Mouse (Mus musculus): ENCODE data around the gene Sdk1. TPM values are rescaled to one million over a fixed set of nuclear protein-coding genes. Genes with fewer than 3 reads are reported as not detected.
A peak's percentile ranks its signal among the peaks of the same experiment; 100 is the strongest.

Sdk1 gene
- total RNA-seq, 2 experiments from 2014 or later: 6.2 to 6.3 TPM

DNA sequence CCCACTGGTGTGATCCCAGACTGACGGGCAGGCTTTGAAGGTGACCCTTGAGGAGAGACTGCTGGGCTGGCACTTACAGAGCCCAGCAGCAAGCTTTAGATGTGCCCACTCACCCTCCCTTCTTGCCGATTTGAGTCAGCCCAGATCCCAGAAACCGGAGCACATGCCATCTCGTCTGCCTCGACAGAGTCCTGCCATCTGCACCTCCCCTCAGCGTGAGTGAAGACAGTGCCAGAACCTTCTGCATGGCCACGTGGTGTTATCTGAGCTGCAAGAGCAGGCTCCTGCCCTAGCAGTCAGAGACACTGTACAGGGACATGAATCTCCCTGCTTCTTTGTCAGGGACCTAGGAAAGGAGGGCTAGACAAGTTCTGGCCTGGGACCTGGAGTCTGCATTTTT is 898.7 kb downstream of the Sdk1 start:
- peak; percentile 55 to 75 for DNase-seq

DNA sequence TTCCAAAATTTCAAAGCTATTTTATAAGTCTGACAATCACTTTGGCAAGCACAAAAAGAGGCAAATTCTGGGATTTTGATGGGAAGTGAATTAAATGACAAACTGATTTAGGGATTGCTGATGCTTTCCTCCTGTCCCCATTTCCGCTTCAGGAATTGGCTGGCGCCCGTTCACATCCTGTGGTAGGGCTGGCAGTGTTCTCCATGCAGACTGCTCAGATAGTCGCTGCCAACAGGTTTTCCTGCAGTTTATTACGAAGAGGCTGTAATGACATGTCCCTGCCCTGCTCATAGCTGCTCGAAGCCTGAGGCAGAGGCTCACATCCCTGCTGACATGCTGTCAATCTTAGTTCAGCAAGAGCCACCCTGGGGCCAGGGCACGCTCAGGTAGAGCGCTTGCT is 908.3 kb downstream of the Sdk1 start:
- DNase-seq: peak; percentile 16 to 20

DNA sequence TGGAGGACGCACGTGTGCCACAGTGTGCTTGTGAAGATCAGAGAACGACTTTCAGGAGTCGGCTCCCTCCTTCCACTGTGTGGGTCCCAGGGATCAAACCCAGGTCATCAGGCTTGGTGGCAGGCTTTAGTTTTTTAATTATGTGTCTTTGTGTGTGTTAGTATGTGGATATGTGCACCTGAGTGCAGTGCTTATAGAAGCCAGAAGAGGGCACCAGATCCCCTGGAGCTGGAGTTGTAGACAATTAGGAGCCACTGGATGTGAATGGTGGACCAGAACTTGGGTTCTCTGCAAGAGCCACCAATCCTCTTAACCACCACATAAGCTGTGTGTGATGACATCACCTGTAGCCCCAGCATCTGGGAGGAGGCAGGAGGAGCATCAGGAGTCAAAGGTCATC is 909.5 kb downstream of the Sdk1 start:
- DNase-seq: no peak

DNA sequence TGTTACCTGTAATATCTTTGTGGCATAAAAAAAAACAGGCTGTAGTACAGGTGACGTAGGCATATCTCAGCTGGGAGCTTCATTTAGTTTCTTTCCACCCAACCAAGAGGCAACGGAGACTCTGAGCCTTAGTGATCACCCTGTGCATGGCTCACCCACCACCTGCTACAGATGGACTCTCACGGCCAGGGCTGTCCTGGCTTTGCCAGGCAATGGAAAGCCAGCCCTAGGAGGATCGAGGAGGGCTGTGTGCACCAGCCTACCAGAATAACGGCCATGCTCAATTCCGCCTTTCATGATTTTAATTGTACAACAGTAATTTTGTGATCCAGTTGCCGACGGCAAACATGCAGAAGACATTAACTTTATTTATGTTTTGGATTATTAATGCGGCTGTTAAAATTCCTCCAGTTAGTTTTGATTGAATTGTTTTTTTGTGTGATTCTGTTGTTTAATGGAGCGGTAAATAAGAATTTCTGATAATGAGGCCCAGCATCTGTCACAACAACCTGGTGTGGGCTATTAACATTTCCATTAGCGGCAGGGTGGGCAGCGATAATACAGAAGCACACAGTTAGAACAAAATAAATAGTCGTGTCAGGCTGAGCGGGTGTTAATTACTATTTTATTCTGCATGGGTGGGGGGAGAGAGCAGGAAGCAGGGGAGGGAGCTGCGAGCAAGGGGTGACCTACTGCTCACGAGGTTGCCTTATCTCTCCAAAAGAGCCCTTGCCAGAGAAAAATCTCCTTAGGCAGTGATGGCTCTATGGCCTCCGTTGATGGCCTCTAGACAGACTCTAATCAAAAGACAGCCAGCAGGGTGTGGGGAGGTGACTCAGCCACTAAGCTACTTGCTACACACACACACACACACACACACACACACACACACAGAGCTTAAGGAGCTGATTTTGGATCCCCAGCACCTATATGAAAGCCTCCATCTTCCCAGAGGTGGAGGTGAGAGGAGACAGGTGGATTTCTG is 915.9 kb downstream of the Sdk1 start:
- no peak for DNase-seq

DNA sequence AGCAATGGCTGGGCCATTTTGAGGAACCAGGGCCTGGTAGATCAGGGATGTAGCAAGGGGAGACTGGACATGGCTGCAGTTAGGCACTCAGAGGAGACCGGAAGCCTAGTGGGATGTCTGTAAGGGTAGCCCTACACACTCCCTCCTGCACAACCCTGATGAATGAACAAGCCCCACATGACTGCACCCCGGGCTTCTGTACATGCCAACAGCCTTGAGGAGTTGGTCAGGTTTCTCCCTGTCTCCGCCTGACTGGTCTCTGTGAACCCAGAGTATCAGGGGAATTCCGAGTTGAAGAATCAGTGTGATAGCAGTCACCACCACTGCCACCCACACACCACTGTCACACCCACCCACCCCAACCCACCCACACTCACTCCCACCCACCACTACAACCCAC is 922.2 kb downstream of the Sdk1 start:
- DNase-seq: no peak

DNA sequence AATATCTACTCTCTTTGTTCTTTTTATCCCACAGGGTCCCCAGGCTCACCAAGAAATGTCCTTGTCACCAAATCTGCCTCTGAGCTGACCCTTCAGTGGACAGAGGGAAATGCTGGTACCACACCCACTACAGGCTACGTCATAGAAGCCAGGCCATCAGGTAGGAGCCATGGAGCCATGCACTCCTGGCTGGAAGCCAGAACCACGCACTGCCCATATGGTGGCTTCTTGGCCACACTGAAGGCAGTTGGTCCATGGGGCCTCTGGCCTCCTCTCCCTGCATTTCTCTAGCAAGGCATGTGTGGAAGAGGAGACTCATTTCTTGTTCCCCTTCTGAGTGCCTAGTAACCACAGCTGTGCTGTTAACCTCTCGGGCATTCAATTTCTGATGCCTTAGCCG is 932.3 kb downstream of the Sdk1 start:
- DNase-seq: no peak

DNA sequence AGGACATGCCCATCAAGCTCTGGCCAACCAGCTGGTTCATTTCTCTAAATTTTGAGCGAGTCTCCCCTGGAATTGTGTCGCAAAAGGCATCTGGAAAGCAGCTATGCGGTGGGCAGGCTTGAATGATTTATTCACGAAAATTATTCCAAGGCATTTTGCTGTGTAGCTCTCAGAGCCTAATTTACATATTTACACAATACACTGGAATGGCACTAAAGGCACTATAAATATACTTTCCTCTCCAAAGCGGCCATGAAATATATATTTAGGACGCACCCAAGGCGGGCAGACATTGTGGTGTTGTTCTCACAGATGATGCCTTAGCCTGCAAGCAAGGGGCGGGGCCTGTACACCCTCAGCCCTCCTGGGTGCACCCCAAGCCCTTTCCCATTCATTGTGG is 936.9 kb downstream of the Sdk1 start:
- peak; percentile 12 to 15 for DNase-seq

DNA sequence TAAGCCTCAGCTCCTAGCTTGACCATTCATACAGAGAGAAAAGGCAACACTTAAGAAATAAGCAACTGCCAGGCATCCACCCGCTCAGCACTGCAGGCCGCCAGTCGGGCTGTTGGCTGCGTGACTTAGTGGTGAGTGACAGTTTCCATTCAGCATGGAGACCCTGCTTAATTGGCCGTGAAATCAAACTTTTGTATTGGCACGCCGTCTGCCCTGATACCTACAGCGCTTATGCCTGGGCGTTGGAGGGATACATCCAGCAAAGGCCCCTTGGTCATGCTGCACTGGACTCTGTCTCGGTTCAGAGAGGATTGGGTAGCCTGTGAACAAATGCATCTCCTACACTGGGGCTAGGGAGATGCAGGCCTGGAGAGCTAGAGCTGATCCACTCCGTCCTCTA is 938.0 kb downstream of the Sdk1 start:
- DNase-seq: no peak

DNA sequence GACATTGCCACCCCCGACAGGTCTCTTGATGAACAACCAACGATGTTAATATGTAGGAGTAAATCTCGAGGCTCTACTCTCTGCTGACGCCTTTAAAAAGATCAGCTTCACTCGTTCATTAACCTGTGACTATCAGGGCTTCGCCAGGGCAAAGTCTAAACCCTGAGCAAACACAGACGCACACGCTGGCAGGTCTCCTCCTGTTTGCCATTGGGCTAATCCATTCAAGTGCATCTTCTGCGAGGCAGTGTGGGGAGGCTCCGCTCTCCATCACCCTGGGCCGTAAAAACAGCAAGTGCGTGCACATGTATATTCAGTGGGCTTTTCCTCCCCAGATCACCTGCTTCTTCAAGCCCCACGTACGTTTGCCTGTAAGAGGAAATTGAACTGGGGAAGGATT is 940.6 kb downstream of the Sdk1 start:
- DNase-seq: no peak

DNA sequence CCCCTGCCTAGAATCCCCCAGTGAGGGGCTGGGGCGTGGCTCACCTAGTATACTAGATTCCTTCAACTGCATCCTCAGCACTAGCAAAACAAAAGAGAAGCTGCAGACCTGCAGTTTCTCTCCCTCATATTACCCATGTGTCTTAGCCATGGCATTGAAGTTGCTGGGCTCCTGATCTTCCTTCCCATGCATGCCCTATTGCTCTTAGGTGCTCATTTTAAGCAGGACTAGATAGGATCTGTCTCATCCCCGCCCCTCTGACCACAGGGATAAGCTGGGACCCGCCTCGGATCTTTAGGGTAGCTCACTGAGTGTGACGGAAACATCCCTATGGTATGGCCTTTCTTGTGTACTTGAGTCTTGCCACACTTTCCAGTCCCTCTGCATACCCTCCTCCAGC is 947.5 kb downstream of the Sdk1 start:
- no peak for DNase-seq

DNA sequence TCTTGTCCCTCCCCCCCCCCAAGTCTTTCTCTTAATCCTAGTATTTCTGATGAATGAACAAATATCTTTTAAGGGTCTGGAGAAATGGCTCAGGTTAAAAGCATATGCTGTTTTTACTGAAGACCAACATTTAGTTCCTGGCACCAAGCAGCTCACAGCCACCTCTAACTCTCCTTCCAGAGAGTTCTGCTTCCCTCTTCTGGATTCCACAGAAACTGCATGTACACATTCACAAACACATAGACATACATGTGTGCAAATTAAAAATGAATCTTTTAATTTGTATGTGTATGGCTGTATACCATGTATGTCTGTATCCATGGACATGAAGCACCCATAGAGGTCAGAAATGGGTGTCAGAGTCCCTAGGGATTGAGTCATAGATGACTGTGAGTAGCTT is 968.6 kb downstream of the Sdk1 start:
- DNase-seq: no peak

DNA sequence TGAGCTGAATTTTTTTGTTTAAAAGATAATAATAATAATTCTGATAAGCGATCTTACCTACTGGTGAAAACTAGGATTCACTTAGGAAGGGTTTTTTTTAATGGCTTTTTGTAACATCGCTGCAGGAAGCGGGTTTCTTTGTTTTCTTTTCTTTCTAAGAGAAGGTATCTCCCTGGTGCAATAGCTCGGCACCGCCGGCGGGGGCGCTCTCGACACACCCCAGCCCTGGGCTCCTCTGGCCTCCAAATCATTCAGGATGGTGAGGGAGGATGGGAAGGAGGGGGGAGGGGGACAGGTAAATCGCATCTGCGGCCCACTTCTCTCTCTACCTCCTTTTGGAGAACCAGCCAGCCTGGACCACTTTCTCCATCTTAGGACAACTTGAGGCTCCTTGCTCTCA is 971.0 kb downstream of the Sdk1 start:
- DNase-seq: no peak

DNA sequence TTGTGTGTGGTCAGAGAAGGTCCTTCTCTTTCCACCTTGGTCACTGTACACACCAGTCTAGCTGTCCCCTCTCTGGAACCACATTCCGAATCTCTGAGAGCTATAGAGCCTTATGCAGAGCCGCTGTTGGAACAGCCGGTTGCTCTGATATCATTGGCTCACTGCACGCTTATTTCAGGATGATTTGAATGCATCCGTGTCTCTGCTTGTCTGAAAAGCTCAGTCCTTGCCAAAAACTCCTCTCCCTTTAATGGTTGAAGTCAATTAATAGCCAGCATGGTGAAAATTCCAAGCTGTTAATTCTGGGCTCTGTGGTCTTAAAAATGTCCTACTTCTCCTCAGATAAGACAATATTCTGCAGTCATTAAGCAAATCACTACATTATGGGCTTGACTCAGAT is 974.7 kb downstream of the Sdk1 start:
- peak; percentile 21 to 27 for DNase-seq

DNA sequence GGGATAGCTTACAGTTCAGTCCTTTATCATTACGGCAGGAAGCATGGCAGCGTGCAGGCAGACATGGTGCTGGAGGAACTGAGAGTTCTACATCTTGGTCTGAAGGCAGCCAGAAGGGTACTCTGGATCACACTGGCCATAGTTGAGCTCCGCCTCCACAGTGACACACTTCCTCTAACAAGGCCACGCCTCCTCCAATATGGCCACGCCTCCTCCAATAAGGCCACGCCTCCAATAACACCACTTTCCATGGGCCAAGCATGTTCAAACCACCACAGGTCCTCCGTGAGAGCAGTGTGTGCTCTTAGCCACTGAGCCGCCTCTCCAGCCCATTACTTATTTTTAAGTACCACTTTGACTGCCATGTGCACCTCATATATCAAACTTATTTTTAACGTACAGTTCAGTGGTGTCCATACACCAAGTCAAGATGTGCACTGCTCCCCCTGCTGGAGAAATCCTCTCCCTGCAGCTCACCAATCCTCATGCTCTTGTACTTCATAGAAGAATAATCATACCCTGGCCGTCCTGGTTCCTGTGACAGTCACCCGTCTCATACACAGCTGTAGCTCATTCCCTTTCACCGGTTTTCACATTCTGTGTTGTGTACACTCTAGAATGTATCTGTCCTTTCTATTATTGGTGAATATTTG is 979.7 kb downstream of the Sdk1 start:
- no peak for DNase-seq

DNA sequence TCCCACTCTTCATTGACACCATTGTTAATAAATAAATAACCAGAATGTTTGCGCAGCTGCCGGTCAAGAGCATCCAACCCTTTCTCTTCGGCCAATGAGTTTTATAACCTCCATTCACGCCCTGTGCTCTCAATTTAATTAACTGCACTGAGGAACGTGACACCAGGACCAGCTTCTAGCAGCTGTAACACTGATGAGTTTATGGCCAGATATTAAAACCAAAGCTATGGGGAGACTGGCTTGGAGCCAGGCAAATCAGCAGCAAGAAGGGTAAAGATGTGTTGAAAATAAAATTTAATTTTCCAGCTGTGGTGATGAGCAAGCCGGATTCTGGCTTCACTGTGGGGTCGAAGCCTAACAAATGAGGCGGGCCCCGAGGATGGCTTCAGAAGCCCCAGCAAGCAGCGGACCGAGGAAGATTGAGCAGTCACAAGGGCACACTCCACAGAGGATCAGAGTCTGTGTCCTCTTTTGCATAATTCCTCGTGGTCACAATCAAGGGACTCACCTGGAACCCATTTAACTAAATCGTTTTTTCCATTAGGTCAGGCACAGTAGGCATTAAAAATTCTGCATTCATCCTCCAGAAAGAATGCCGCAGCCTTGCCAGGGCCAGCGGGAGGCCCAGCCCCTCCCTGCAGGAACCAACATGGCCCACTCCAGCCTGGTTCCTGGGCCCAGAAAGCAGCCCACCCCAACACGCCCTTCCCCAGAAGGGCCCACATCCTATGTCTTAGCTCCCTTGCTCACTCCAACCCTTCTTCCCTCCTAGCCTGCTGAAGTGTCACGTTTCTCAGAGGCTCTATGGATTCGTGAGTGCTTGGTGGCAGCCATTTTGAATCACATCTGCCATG is 987.9 kb downstream of the Sdk1 start:
- DNase-seq: no peak

DNA sequence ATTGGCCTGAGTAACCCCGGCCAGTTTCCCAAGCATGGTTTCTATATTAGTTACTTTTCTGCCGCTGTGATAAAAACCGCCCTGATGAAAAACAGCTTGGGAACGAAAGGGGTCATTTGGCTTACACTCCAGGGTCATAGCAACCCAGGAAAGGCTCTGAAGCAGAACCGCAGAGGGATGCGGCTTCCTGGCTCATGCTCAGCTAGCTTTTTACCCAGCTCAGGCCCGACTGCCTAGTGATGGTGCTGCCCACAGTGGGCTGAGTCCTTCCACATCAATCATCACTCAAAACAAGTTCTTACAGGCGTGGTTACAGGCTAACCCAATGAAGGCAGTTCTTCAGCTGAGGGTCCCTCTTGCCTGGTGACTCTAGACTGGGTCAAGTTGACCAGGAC is 988.5 kb downstream of the Sdk1 start:
- DNase-seq: no peak

DNA sequence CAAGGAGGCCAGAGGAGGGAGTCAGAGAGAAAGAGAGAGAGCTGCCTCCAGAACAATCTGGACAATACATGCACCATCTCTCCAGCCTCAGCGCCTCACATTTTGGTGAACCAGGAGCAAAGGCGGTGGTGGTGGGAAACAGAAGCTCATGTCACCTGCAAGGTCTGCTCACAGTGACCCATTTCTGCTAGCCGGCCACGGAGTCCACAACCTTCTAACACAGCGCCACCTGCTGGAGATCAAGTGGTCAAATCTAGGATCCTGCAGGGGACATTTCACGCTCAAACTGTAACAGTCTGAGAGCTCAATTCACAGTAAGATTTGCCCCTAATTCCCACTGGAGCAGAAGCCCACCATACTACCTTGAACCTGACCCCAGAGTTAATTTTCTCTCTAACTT is 999.0 kb downstream of the Sdk1 start:
- DNase-seq: no peak

DNA sequence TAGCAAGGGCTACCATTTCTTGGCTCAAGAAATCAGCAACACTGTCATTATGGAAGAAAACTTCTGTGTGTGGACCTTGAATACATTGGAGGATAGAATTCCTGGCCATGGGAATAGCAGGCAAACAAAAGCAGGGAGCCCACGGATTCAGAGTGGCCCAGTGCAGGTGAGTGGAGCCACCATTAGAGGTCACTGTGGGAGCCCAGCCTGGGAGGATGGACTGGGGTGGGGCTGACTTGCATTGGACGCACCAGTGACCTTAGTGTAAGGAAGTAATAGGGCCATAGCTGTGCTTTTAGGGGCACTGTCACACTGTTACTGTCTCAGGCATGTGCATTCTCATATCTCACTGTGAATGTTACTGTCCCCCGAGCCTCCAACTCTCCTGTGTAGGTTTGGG is 1001.3 kb downstream of the Sdk1 start:
- no peak for DNase-seq

DNA sequence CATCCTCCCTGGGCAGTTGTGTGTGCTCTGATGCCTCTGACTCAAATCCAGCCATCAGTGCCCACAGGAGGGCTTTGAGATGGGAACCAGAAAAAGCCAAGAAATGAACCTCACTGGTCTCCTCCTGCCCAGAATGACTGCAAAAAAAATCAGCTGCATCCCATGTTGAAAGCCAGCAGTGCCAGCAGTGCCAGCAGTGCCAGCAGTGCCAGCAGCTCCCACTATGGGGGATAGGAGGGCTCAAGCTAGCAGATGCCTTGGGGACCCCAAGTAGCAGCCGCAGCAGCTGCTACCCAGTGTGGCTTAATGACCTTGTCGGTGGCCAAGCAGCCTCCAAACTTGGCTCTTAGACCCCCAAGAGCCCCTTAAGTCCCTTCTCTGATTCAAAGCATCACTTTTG is 1001.8 kb downstream of the Sdk1 start:
- no peak for DNase-seq

DNA sequence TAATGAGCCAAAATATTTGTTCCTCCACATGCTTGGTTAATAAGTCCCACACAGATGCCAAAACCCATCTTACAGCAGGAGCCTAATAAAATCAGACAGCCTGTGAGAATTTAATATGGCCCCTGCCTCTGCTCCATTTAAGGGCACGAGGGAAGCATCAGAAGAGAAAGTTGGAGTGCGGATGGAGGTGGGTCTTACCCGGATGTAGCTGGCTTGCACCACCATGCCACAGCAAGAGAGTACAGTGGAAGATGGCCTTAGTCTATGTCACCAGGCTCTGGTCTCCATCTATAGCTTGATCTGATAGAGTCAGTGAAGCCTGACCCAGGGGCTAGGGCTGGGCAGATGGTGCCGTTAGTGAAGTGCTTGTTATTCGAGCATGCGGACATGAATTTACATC is 1014.9 kb downstream of the Sdk1 start:
- DNase-seq: no peak

DNA sequence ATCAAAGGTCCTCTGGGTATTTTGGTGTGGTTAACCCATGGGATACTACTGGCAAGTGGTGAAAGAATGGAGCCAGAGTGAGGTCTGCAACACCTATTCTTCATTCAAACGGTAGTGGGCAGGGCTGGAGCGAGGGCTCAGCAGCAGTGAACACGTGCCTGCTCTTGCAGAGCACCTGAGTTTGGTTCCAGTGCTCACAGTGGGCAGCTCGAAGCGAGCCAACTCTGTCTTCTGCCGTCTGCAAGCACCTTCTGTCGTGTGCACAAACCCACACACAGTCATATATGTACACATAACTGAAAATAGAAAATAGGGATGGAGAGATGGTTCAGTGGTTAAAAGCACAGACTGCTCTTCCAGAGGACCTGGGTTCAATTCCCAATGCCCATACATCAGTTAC is 1017.4 kb downstream of the Sdk1 start:
- DNase-seq: no peak

DNA sequence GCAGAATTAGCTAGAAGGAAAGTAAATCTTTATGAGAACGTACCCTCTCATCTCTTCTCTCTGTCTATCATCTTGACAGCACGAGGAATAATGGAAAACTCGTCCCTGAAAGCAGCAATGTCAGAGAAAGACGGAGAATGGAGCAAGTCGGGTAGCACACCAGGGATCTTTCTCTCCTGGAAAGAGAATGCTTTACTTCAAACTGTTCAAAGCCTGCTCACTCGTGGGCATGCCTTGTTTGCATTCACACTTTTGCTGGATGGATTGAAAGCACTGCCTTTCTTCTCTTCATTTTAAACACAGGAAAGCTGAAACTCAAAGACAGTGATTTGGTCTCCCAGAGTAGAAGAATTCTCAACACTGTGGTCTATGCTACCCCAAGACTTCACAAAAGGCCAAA is 1020.8 kb downstream of the Sdk1 start:
- DNase-seq: no peak
